10 mouse cellular contexts compared by ENCODE assay signal in genomic region chr14:118005697-118006096, GRCm38 (mm10). TPM values are rescaled to one million over a fixed set of nuclear protein-coding genes. Genes with fewer than 3 reads are reported as not detected.
DNase-seq lines count a peak whose midpoint lies in the region; ATAC-seq lines count a peak whose summit lies in the region.
"Had no signal": no experiment of that assay in that cellular context is flagged by ENCODE, and none has a peak within 500 bp of the region (broad histone marks: within the 10 kb centered on the region; RNA-seq: fewer than 3 reads in every experiment).

No protein-coding gene starts in this region.

- no peak overlapping the region for H3K4me2 ChIP-seq in limb, embryonic 11.5 days (ENCODE audit: low read depth, severe bottlenecking)

- no peak overlapping the region for H3K27ac ChIP-seq in limb, embryonic 11.5 days (replicated peaks; ENCODE audit: low read depth, low read length)

- H3K9me3 ChIP-seq in limb, embryonic 11.5 days (ENCODE audit: control insufficient read depth, low read length), result no peaks in the 10 kb centered on the region

- peaks cover 7% of the 10 kb centered on the region for H3K27me3 ChIP-seq in limb, embryonic 11.5 days (ENCODE audit: control insufficient read depth, insufficient read depth, low read length)

- peak; percentile 15 for DNase-seq in thymus, postnatal 4 days
- no peak for DNase-seq in thymus, postnatal 0 days (ENCODE audit: low spot score)
- DNase-seq in cerebellum, postnatal 10 days, result peak; percentile 81 to 85
- DNase-seq in frontal cortex, postnatal 36 days (ENCODE audit: low spot score in 2 of 2), result peak; percentile 32 to 69
- DNase-seq in kidney, adult 8-10 months, result peak; percentile 3 to 37
- DNase-seq in limb, embryonic 11.5 days (ENCODE audit: low spot score), result peak; percentile 60
- peak; percentile 84 for DNase-seq in retina, embryonic 14.5 days (ENCODE audit: low spot score)

- H3K4me3 ChIP-seq in limb, embryonic 11.5 days (ENCODE audit: low read depth, low read length), result no peak overlapping the region
- H3K4me3 ChIP-seq: erythroblast, embryonic 14.5 days; megakaryocyte, embryonic 14.5 days had no signal

- no peak for ATAC-seq in limb, embryonic 11.5 days (ENCODE audit: insufficient number of reproducible peaks, low FRiP score, low TSS enrichment, low read depth)
- no peak for ATAC-seq in inflammation-experienced regulatory T-cells, adult 6 months

- no peaks in the 10 kb centered on the region for H3K36me3 ChIP-seq in limb, embryonic 11.5 days (ENCODE audit: control insufficient read depth, insufficient read depth, low read length)

- H3K4me1 ChIP-seq in limb, embryonic 11.5 days (ENCODE audit: control insufficient read depth, insufficient read depth, low read length), result no peaks in the 10 kb centered on the region

- 22% methylated on average over 5 of the region's 5 CpGs for WGBS in limb, embryonic 11.5 days

- H3K9ac ChIP-seq in limb, embryonic 11.5 days (ENCODE audit: low read length), result no peak overlapping the region

RNA-seq across cellular contexts. Expression of gene Dct, which starts 46.3 kb away (rescaled TPM):
- 0.18 and 0.48 TPM in 2 replicates for polyA plus RNA-seq in thymus, postnatal 0 days (2015; fragmentation: Nextera tagmentation; extraction: Ambion mirVana)
- 1.5 and 1.6 TPM in 2 replicates for polyA plus RNA-seq in limb, embryonic 11.5 days (2014; fragmentation: Nextera tagmentation; extraction: Ambion mirVana)
- under 1 TPM in 2 of 3 experiments, not detected in 1; 0.28 to 0.38 TPM for polyA plus RNA-seq in inflammation-experienced regulatory T-cells, adult 6 months (2017; shearing (Covaris generic))
- polyA plus RNA-seq: erythroblast, embryonic 14.5 days had no signal
